Mouse (Mus musculus) retina, embryonic 14.5 days (tissue): ENCODE measurements at regions not wholly inside any gene's neighbourhood (a gene's known extent, or its start where the extent isn't known, plus 50 kb on each side); places are given as distances from the start of the nearest gene placed in this dataset.

Source experiments
- DNase-seq: peaks from one replicate; pipeline ENCODE4 v3.0.0-alpha.2; 2015; ENCODE audit warnings: low spot score

DNA sequence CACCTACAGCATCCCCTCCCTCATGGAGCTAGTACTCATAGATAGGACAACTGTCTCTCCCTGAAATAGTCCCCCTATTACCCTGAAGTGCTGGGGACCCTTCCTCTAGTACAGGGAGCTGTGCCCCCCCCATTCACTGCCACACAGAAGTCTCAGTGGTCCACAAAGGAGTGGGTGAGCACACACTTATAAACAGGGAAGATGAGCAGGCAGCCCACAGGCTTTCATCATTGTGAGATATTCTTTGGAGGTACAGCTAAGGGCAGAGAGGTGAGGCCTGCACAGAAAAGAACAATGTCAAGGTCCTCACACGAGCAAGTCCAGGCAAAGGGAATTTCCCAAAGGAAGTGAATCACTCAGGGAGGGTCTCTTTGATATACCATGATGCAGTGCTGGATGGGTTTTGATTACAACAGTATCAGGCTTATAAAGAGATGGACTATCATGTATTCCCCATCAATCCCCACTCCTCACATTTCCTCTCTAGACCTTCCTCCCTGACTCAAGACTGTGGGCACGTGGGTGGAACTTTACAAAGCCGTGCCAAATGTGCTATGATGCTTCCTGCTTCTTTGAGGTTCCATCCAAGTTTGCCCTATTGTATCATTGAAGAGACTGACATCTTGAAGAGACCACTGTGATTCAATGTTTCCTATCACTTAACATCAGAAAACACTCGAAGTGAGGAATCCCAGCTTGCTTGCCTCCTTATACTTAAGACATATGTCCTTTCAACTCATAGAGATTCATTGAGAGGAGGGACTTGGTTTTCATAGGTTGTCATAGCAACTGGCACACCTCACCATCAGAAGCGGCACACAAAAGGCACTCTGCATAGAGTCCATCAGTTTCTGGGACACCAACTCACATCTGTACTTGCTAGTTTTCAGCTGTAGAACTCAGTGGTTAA lies 104.2 kb upstream of the Bcl6 start:
- DNase-seq, result no peak

DNA sequence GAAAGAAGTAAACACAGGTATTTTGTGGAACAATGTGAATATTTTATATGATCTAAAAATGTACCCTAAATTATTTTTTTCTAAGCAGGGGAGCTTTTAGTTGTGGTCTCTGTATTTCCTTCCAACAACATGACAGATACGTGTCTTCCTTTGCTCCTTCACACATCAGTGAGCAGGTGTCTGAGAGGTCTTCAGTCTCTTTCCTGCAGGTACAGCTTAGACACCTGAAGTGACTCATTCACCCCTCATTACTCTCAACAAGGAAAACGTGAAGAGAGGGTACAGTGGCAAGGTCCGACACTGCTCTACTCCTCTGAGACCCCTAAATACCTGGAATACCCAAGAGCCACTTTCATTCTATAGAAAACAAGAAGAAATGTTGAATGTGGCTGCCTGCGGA lies 103.5 kb upstream of the Bcl6 start:
- no peak for DNase-seq

DNA sequence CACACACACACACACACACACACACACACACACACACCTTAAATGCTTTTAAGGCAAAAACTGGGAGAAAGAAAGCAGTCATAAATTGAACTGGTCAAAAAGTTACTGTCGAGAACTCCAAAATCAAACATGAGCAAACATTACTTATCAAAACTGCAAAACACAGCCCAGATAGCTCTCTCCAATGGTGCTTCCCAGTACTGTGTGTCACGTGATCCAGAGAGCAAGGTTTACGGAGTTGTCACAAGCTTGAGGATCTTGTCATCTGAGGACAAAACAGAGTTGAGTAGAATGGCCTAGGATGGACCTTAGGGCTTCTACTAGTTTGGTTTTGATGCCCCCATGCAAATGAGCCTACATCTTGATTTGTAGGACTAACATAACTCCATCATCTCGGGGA lies 102.3 kb upstream of the Bcl6 start:
- no peak for DNase-seq

DNA sequence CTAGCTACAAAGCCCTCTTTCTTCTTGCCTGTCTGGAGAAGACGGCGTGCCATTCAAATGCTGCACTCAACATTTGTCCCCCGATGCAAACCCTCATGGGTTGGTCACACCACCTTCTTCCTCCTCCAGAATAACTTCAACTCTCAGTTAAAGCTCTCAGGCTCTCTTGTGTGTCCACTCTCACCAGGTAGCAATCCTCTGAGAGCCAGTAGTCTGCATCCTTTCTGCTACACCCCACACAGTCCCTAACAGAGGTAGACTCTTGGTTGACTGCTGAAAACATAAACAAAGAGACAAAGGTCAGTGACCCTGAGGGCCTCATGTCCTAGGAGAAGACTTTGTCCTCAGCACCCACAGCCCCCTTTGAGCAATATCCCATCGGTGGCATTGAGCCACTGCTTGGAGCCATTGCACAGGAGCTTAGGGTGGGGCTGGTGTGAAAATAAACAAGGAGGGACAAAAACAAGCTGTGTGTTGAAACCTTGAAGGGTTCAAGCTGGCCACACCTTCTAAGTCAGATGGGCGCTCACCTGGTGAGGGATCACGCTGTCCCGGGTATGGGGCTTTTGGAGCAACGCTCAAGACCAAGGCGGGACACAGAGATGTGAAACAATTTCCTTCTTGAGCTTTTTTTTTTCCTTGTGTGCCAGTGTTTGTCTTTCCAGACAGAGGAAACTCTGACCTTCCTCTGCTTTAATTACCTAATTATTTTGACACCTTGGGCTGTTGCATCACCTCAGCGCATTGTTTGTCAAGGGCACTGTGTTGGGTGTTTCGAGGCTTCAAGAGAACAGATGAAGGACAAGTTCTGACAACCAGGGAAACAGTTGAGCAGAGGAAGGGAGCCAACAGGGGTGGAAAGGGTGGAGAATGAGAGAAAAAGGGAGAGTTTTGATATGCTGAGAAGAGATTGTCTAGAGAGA lies 101.4 kb upstream of the Bcl6 start:
- DNase-seq, result no peak

DNA sequence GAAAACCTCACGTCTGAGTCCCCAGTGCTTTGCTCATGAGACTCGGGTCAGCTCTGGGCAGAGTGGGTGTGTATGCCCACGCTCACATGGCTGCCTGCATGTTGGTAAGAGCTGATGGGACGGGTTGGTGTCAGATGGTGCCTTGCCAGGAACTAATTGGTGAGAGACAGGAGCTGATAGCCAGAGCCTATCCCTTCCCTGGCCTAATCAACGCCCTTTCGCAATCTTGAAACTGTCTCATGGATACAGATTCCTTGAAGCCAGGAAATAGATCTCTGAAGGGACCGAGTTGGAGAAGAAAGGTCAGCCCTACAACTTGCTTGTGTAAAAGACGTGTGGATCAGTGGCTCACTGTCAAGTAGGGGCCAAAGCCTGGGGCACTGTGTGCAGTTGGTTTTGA lies 95.3 kb upstream of the Bcl6 start:
- no peak for DNase-seq

DNA sequence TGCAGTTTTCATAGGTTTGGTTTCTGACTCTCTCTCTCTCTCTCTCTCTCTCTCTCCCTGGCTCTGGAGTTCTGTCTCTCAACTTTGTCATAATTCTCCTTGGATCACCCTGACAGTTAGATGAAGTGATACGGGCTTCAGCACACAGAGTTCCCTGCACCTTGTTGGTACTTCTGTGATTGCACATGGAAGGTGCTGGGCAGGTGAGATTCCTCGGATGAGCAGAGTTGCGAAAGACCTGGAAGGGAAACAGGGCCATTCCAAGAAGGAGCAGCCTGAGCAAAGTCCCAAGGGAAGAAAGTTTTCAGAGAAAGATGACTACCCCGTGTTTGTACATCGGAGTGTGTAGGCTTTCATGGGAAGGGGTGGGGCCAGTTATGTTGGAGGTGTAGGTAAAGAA lies 91.8 kb upstream of the Bcl6 start:
- no peak for DNase-seq

DNA sequence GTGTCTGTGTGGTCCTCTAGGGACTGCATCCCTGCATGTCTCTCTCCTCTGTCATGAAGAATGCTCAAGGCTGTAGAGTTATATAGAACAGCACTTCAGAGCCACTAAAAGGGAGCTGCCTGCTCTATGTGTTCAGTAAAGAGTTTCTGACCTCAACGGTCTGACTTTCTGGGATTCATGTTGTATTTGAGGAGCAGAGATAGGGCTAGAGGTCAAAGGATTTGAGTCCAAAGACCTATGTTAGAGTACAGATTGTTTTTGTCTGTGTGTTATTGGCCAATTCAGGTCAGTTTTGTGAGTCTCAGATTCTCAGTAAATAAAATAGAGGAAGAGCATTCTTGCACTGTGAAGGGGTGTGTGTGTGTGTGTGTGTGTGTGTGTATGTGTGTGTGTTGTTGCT lies 90.0 kb upstream of the Bcl6 start:
- no peak for DNase-seq

DNA sequence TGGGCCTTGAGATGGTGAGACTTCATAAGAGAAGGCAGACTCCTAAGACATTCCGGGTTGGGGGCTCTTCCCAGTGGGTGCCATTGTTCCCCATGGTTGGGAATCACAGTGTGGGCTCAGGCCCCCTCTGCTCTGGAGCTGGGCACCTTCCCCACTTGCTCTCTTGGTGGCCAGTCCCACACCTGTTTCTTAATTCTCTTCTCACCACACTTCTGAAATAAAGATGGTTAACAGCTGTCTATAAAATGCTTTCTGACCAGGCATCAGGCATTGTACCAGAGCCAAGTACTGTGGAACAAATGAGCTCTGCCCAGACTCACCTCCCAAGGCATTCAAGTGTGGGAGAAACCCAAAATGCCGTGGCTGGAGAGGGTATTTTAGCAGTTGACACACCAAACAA lies 88.8 kb upstream of the Bcl6 start:
- no peak for DNase-seq

DNA sequence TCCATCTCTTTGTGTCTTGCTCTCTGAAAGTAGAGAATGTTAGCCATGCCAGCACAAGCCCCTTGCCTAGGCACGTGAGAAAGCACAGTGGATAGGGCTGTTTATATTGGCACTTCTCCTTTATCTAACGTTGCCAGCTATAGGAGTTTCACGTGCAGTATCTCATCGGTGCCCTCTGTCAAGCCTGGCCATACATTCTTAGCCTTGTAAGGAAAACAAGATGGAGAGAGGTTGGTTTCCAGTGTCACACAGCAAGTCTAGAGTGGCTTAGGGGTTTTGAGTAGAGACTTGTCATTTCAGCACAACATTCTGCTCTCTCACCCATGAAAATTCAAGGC lies 88.1 kb upstream of the Bcl6 start:
- DNase-seq, result no peak

DNA sequence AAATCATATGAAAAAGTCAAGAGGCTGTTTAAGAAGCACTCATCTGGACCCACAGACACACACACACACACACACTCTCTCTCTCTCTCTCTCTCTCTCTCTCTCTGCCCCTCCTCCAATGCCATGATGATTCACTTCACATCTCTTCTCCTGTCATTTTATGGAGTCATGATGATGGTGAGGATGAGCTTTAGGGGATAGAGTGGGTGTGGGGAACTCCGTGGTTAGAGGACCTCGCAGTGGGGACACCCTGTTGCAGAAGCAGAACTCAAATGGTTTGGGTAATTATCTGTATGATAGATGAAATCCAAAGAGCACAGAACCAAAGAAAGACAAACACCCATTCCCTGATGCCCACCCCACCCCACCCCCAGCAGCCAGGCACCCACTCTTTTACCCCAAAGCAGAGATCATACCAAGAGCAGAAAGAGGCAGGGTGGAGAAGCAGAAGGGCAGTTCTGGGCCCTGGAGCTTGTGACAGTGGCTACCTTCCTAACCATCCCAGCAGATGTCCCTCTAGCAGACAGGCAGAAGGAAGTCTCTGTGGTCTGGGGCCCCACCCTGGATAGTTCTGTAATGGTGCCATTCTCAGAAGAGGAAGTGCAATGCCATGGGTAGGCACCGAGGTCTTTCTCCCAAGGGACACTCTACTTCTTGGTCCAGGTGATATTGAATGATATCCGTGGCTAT lies 87.6 kb upstream of the Bcl6 start:
- DNase-seq, result no peak

DNA sequence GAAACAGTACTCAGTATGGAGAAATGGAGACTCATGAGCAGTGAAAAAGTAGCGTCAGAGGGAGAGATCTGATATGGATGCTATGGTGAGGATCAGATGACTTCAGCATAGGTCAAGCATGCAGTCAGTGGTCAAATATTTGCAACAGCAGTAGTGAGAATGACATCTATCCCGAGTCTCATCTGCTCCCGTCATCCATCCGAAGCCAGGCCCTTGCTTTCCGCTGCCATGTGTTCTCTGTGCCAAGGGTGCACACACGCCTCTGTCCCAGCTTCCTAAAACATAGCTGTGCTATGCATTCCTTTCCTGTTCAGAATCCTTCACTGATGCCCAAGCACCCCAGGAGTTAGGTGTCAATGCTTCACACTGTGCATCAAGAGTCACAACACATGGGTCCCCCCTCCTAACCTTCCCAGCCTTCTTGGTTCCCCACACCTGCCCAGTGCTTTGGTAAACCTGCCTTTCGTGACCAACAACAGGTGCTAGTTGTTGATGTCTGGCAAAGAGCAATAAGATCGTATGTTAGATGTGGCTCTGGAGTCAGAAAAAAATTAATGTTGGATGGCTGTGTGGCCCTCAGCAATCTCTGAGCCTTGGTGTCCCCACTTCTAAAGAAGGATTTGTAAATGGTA lies 85.1 kb upstream of the Bcl6 start:
- no peak for DNase-seq

DNA sequence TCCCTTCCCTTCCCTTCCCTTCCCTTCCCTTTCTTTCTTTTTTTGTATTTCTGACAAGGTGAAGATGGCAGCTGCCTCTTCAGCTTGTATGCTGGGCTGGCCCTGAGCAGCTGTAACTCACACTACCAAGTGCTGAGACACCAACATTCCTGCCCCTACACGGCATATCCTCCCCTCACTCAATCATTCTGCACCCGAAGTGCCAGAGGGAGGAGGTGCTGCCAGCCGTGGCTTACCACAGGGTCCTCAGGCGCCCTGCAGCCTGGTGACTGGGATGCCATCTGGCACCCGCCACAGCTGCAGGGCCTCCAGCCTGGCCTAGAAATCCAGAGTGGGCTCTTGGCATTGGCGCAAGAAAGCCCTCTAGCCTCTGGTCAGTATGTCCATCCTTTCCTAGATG lies 84.4 kb upstream of the Bcl6 start:
- no peak for DNase-seq

DNA sequence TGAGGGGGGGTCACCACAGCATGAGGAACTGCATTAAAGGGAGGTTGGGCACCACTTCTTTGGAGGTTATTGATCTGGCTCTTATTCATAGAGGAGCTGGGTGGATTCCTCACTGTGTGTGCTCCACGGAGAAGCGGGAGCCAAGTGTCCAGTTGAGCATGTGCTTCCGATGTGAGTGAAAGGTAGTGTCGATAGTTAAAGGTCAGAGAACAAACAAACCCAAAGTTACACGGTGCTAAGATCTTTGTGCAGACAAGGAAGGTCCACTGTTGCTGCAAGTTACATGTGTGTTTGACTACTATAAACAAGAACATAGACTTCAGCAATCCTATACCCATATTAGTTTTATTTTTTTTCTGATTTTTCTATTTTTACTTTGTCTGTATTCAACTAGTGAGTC lies 80.8 kb upstream of the Bcl6 start:
- DNase-seq, result no peak

DNA sequence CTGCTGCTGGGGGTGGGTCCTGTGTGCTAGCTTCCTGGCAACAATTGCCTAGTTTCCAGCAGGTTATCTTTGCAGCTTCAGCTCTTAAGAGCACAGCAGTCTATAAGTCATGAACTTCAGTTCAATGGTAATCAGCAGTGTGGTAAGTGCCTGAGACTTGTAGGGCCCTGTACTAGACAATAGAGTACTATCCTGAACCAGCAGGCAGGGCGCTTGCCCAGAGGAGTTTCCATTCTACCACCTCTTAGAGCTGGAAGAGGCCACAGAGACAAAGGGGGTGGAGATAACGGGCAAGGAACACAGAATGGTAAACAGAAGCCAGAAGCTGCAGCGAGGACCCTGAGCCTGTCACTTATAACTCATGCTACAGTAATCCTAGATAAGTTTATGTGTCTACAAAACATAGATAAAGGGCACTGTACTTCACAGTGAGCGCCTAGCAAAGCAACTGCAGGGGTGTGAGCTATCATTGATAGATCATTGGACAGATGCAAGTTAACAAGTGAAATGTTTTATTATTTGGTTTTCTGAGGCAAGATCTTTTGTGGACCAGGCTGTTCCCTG lies 79.7 kb upstream of the Bcl6 start:
- no peak for DNase-seq

DNA sequence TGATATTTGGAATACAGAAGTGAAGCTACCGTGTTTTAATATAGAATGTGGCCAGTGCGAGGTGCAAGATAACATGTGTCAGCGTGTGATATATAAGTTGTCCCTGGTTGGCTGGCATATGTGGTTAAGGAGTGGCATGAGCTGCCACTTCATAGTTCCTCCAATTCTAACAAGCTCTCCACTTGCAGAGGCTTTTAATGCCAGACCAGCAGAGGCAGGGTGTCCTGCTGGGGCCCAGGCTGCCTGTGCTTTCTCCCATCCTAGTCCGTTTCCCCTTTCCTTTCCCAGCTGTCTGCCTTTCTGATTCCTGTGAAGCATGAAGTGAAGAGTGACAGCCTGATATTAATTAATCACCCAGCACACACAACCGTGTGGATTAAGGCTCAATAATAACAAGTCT lies 73.7 kb upstream of the Bcl6 start:
- DNase-seq, result peak; percentile 55

DNA sequence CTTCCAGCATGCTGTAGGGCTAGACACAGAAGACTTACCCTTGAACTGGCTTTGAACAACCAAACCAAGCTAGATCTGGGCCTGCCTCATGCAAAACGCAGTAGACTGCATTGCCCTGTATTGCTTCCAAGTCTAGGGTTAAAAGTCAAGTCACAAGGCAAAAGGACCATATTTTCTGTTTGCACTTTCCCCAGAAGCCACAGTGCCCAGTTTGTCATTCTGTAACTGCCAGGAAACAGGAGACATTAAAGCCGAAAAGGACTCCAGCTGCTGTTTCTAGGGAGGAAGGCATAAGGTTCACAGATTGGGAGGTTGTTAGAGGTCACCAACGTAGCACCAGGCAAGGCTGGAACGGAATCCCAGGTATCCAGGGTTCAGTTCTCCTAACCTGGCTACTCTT lies 72.8 kb upstream of the Bcl6 start:
- no peak for DNase-seq

DNA sequence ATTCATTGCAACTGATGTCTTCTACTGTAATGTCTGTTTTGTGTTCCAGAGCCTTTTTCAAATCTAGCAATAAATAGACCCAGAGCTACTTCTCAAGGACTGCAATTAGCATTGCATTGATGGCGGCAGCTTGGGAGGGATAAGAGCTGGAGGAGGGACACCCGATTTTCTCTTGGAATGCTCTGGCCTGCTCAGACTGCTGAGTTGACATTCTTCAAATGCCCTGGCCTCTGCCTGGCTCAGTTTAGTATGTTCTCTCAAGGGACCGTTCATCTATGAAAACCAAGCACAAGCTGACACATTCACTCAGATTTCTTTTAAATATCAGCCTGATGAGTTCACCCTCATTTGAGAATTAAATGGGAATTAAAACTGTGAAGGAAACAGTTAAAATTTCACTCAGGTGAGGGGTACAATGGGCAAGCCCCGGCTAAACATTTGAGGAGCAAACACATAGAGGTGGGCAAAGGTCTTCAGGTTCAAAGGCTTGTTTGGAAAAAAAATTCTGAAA lies 70.5 kb upstream of the Bcl6 start:
- no peak for DNase-seq

DNA sequence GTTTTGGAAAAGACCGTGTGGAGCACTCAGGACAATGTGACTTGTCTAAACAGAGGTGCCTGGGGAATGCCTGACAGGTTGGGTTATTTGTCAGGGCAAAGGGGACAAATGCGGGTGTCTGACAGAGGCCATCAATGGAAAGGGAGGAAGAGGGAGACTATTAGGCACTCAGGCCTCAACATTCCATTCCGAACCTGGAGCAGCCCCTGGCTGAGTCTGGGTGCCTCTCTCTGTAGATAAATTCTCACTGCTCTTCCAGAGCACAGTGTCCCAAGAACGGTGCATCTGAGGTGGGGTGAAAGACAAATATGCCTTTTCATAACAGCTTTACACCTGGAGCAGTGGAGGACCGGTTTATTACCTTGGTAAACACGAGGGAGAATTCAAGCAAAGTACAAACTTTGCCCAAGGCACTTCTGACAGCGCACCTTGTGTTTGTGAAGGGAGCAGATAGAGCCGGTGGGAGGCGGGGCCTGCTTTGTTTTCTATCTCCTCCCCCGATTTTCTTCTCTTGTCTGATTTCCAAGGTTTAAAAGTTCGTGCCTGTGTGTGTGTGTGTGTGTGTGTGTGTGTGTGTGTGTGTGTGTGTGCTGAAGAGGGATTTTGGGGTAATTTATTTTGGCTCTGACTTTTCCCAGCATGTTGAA lies 68.4 kb upstream of the Bcl6 start:
- no peak for DNase-seq

DNA sequence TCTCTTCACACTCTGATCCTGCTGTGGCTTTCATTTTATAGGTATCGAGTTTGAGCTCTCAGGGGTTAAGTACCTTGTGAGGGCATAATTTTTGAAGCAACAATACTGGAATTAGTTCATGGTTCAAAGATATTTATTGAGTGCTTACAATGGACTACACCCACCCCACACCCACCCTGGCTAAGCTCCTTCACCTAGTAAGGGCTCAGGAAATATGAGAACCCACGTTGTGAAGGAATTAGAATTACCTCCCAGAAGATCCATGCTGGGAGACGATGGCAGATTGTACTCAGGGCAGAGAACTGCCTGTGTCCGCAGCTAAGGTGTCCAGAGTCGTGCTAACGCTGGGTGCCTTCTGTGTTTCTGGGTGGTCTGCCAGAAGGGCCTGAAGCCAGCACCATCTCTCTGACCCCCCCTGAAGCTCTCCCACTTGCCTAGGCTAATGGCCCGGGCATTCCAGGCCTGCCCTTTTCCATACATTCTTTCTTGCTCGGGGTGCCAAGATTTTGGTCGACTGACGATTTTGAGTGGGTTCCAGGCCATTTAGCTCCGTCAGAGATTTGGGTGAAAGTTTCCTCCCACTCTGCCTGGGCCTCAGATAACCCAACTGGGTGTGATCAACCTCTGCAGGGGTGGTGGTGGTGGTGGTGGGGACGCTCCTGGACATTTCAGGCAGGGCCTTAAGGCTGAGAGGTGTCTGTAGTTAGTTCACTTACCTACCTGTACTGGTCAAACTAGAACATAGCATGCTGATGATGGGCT lies 67.7 kb upstream of the Bcl6 start:
- DNase-seq, result no peak

DNA sequence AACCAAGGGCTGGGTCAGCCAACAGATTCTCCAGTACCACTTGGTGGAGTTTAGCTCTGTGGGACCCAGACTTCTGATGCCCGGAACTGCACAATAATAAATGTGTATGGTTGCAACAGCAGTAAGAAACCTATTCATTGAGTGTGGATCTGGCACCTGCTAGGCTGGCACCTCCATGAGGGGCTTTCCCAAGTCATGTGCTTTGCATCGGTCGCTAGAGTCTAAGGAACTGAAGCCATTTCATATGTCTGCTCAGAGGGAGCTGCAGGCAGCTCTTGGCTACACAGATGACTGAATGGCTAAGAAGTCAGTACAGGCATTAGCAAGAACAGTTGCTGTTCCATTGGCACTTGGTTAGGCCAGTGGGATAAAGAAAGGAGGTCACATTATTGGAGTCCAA lies 65.6 kb upstream of the Bcl6 start:
- no peak for DNase-seq
